Mouse (Mus musculus) hindlimb bud, embryonic 11.5 days (tissue): ENCODE data around the gene Txndc11.

Experiments used
- DNase-seq: peaks from one replicate; pipeline ENCODE4 v3.0.0-alpha.2; 2012; ENCODE audit warnings: low read depth, low spot score; ENCODE audit errors: extremely low spot score

The Txndc11 gene

DNA sequence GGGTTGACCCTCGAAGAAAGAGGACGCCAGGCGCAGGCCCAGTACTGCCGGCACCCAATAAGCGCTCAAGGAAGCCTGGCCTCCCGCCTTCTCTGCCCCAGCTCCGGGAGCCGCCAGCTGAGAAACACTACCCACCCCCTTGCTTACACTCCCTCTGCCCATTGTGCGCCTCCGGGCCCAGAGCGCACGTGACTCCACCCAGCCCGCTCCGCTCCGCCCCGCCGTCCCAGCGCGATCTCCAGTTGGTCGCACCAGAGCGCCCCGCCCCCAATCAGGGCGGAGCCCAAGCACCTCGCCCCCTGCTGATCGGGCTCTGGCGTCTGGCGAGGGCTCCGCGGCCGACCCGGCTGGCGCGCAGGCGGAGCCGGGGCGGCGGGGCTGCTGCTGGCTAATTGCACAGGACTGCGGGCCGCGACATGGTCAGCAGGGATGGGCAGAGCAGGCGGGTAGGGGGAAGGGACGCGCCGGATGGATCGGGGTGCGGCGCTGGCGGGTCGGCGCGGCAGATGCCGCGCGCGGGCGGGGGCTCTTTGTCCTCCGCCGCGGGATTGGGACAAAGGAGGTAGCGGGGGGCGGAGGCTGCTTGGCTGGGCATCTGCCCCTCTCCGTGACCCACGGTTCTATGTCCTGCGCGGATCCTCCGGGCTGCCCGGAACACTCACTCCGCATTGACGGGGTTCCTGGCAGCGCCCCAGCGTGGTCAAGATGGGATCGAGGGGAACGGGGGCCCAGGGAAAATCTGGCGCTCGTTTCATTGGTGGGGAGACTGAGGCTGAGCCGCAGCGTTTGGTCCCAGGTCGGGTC, 68.2 kb downstream of the Txndc11 start, which contains the start of gene Litaf:
Gene Litaf, minus strand, starts transcription at position 129 of the 804 bp plus-strand sequence.
- DNase-seq, result peak; percentile 85

DNA sequence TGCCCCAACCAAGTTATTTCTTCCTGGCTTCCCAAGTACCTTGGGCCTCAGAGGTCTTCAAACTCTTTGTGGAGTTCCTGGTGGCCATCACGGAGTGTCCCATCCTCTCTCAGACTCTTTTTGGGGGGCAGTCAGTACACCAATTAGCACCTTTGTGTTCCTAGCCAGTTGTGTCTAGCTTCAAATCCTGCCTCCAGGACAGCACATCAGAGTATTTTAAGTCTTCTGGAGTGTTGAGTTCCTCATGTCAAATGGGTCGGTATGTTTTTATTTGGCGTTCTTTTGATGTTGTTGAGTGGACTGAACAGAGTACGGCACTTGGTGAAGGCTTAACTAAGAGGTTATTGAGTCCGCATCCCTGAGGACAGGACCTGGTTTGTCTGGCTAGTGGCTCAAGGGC, 69.0 kb downstream of the Txndc11 start:
- no peak for DNase-seq

DNA sequence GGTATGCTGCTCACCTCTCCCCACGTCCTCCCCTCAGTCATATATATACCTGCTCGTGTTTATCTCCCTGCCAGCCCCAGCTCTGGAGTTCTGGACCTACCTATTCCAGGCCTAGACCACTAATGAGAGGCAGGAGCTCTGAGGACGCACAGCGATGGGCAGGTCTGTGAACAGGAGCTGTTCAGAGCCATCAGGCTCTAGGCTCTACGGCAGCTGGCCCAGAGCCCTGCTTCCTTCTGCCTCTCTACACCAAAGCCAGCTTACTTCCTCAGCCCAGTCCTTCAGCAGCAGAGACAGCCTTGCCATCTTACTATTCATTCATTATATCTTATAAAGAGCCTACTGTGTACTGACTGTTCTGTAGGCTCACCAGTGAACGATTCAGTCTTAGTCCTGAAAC, 69.7 kb downstream of the Txndc11 start:
- DNase-seq, result no peak

DNA sequence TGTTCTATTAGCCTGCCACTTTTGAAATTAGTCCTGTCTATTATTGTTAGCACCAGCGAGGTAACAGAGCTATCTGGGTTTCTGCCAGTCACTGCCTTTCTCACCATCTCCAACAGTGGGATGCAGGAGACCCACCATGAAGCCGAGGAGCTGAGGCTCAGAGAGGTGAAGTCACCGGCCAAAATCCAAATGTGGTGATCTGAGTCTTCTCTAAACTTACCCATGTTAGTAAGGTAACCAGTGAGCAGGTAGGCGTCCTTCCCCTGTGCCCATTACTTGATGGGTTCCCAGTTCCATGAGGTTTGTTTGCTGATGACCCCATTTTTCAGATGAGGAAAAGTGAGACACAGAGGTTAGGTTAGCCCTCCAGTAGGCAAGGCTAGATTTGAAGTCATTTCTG, 70.1 kb downstream of the Txndc11 start:
- no peak for DNase-seq

DNA sequence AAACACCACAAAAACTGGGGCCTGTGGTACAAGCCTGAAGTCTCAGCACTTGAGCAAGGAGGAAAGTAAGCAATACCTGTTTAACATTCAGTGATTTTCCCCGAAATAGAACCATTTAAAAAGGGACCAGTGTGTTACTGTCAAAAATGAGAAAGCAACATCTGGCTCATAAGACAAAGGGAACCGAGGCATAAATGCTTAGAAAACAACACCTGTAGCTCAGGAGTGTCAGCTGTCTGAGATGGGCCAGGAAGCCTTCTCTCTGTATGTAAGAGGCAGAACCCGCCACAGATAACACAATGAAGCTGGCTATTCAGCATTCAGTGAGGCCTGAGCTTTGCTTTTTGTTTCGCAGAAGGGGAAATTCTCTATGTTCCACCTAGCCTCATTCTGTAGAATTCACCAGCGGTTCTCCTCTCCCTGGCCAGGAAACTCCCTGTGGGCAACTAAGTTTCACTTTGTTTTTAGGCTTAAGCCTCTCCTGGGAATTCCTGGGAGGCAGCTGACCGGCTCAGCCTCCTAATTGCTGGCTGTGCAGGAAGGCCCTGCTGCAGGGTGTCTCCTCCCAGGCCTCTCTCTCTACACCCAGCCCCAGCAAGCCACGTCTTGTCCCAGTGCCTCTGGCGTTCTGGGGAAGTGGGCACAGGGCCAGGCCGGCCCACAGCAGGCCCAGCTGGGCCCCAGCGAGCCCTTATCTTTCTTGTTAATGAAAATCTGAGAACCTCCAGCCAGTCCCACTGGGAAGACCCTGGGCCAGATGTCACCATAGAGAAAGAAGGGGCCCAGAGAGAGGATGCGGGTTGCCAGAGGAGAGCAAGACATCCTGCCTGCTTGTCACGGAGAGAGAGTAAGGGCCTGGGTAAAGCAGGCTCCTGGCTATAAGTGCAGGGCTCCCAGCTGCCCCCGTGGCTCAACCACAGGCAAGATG, 71.4 kb downstream of the Txndc11 start:
- no peak for DNase-seq

DNA sequence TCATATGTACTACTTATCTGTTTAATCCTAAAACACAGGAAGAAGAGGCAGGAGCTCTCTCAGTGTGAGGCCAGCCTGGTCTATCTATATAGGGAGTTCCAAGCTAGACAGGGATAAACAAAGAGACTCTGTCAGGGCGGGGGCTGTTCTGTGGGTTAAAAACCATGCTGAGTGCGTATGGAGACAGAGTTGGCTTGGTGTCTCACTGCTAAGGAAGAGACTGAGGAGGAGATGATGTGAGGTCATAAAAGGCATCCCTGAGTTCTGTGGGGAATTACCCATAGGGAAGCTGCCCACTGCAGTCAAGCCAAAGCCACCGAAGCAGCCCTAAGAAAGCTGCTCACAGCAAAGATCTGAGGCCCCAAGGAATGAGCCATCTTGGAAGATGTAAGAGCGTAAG, 73.8 kb downstream of the Txndc11 start, which contains the start of gene Snn:
Gene Snn, plus strand, starts transcription at position 301 of the 400 bp plus-strand sequence.
- DNase-seq, result no peak

DNA sequence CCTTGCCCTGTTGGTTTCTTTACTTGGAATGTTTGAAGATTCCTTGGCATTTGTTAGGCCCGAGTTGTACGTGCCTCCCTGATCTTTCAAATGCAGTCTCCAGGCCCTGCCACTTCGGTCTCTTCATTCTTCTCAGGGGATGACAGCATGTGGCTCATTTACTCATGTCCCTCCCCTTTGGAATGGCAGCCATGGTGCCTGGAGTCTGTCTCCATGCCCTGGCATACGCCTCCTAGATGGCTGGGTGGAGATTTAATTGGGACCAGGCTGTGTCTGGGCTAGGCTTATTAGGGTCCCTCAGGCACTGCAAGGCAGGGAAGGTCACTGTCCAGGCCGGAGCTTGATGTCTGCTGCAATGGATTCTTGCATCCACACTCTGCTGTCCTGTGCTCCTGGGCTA, 78.5 kb downstream of the Txndc11 start:
- DNase-seq, result no peak

DNA sequence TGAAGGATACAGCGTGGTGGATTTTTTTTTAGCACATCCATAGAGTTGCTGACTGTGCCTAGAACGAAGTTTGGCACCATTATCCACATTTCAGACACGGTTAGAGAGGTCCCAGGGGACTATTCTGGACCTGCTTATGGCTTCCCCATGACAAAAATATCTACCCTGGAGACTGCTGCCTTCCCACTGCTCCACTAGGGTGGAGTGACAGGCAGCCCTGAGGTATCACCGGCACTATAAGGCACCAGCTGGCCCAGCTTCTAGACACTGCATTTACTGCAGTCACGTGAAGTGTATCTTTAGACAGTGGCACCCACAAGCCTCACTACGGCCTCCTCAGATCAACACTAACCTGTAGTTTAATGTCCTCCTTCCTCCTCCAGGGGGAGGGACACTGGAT, 79.6 kb downstream of the Txndc11 start:
- DNase-seq, result no peak

DNA sequence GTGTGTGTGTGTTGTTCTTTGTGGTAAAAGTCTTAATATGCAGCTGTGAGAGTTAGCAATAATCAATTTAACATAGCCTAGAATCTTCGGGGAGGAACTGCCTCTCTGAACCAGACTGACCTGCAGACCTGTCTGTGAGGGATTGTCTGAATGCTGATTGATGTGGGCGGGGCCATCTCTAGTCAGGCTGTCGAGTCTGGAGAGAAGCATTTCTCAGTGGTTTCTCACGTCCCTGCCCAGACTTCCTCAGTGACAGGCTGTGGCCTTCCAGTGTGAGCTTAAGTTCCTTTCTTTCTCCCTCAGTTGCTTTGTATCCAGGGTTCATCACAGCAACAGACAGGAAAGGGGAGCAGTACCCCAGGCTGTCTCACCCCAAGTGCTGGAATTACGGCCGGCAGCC, 80.0 kb downstream of the Txndc11 start:
- DNase-seq, result no peak

DNA sequence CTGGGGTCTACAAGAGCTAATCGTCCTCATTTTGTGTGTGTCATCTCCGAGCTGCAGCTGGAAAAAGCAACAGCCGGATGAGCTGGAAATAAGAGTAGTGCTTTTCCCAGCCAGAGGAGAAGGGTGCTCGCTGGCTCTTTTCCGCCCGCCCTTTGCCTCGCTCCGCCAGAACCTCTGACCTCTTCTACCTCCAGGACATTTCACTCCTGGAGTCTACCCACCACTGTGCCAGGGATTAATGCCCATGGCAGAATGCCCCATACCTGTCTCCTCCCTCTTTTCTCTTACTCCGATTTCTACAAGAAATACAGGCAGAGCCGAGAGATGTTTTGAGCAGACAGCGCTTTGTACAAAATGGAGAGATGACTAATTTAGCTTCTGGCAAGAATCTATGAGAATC, 83.3 kb downstream of the Txndc11 start:
- DNase-seq, result no peak

DNA sequence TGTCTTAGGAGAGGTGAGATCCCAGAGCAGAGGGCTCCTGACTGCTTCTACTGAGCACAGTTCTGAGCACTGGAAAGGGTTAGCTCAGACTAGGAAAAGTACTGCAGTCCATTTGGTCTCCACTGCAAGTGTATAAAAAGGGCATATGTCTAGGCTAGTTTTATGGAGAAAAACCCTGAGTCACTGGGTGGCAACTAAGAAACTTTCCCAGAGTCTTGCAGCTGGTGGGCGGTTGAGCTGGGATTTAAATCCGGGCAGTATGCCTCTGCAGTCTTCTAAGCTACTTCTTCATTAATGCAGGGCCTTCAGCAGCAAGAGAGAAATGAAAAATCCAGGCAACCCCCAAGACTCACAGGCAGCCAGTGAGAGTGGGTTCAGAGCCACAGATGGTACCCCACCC, 84.2 kb downstream of the Txndc11 start:
- DNase-seq, result no peak

DNA sequence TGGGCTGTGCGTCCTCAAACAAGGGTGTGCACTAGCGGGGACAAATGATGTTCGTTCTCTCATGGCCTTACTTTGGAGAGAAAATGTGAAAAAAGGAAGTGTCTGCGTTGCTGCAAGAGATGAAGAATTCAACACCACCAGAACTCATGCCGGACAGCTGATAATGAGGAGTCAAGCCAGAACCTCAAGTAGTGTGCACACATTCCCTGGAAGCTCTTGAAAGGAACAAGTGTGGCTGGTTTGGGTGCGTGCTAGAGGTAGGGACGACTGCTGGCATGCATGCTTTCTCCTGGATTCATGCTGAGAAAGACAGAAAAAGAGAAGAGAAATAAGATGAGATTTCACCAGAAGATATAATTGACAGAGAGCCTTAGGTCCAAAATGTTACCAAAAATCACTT, 87.3 kb downstream of the Txndc11 start:
- DNase-seq, result no peak

DNA sequence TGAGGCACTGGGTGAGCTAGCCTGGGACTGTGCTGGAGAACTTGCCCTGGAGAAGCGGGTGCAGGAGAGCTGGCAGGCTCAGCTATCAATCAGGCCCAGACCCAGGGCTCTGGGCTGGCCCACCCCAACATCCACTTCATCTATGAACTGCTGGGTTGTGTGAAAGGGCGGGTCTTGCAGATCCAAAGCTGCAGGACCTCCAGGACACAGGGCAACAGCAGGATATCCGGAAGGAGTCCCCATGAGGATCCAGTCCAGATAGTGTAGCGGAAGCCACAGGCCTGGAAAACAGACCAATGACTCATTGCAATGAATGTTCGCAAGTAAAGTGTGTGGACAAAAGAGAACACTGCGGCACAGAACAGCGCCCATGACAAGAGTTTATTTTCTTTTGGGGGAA, 88.0 kb downstream of the Txndc11 start:
- no peak for DNase-seq

DNA sequence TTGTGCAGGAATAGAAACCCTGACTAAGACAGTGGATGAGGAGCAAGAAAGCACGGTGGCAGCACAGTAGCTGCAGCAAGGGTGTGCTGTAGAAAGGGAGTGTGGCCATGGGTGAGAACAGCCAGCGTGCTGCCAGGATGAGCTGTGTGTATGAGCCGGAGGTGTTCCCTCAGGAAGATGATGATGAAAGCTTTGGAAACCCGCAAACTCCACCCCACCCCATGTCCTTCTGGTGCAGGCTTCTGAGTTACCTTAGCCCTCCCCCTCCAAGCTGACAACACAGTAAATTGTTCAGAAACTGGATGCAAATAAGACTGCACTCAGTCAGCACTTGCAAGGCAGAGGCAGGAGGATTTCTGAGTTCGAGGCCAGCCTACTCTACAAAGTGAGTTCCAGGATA, 91.2 kb downstream of the Txndc11 start:
- no peak for DNase-seq

DNA sequence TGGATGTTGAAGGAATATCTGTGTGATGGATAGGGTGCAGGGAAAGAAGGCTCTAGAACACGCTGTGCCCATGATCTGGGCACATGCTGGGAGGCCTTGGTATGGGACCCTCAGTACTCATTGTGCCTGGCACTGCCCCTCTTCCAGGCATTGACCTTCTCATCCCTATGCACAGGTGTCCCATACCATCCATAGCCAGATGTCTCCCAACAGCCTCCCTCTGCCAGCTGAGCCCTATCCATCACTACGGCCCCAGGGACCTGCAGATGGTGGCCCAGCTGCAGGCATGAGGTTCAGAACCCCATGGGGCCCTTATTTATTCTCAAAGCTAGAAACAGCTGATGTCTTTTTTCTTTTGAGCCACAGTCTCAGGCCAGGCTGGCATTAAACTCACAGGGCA, 93.8 kb downstream of the Txndc11 start:
- no peak for DNase-seq

DNA sequence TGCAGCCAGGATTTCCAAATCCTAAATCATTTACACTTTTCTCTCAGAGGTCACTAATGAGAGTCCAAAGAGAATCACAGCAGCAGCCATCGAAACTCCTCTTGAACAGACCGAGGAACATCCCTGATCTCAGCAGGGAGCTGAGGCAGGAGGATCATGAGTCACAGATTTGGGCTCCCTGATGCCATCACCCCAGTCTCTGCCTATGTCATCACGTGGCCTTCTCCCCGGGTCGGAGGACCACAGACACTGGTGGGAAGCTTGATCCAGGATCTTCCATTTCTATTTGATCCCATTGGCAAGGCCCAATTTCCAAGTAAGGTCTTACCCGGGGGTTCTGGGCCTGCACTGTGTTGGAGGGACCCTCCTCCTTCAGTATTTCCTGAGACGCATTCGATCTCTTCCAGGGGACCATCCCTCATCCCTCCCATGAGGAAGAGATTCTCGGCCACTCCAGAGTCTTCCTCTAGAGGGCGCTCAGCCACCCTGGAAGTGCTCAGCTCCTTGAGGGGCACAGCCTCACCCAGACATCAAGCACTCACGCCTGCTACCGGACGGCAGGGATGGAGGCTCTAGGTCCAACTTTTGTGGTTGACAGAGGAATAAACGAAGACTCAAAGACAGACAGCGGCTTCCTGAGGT, 98.5 kb downstream of the Txndc11 start:
- peak; percentile 39 for DNase-seq

DNA sequence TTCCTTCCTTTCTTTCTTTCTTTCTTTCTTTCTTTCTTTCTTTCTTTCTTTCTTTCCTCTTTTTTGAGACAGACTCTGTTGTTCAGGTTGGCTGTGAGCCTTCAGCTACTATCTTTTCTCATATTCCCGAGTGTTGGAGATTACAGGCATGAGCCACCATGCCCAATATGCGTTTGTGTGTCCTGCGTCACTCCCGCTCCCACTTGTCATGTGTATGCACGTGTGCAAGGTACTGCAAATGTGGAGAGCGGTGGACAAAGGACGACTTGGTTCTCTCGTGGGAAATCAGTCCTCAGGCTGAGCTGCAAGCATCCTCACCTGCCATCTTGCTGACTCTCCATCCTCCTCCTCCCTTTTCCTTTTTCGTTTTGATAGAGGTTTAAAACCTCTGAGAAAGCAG, 99.2 kb downstream of the Txndc11 start:
- no peak for DNase-seq

DNA sequence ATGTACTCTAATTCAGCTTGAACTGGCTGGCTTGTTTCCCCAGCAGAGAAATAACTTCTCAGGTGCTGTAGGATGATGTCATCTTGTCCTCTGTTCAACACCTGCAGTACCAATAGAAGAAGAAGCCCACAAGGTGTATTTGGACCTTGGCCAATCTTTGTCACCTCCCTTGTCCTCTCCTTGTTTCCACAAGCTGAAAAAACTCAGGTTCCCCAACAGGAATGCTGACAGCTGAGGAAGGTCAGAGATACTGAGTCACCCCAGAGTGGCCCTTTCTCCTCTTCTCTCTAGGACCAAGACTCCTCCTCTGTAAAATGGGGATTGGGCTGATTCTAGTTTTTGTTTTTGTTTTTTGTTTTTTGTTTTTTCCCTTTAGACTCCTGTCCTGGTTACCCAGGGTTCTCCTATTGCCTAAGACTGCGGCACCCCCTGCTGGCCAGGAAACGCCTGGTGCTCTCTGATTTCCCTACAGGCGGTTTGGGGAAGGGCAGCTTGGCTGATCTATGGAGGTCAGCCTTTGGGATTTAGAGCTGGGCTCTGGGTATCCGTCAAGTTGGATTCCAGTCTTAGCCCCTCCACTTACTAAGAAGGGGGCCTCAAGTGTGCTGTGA, 100.2 kb downstream of the Txndc11 start:
- DNase-seq, result peak; percentile 61

DNA sequence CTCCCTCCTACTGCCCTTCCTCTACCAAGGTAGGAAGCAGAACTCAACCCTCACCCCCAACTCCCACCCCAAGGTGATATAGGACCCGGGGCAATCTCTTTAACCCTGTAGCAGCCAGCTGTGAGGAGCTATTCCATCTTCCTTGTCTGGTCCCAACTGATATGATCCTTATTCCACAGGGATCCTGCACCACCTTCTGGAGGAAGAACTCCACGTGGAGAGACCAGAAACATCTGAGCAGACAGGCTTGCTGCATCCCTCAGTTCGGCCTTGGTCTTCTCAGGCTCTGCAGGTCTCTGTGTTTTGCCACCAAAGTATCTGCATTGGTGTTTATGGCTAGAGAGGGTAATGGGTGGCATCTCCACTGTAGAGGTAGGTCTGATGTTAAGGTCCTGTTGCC, 103.1 kb downstream of the Txndc11 start:
- DNase-seq, result no peak

DNA sequence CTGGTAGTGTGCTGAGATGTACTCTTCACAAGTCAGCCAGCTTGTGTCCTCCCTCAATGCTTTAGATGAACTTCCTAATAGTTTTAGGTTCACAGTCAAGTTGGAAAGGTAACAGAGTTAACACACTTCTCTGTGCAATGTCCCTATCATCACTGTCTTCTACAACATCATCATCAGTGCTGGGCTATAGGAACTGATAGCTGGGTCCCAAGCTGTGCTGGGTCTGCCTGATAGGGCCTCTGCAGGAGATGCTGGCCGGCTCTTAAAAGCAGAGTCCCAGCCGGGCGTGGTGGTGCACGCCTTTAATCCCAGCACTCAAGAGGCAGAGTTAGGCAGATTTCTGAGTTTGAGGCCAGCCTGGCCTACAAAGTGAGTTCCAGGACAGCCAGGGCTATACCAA, 103.6 kb downstream of the Txndc11 start:
- DNase-seq, result no peak

DNA sequence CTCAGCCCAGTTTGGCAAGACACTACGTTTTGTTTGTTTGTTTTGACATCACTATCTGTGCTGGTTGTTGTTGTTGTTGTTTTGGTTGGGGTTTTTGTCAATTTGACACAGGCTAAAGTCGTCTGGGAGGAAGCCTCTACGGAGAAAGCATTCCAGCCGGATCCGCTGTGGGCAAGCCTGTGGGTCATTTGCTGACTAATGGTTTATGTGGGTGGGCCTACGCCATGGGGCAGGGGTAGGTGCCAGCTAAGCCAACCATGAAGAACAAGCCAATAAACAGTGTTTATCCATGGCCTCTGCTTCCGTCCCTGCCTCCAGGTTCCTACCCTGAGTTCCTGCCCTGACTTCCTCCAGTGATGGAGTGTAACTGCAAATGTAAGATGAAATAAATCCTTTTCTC, 106.2 kb downstream of the Txndc11 start:
- no peak for DNase-seq
